Mouse (Mus musculus): ENCODE data around the gene Add1. TPM values are rescaled to one million over a fixed set of nuclear protein-coding genes. Genes with fewer than 3 reads are reported as not detected.

Add1 gene
- polyA plus RNA-seq, 1 experiment from 2014 or later = 279 TPM

DNA sequence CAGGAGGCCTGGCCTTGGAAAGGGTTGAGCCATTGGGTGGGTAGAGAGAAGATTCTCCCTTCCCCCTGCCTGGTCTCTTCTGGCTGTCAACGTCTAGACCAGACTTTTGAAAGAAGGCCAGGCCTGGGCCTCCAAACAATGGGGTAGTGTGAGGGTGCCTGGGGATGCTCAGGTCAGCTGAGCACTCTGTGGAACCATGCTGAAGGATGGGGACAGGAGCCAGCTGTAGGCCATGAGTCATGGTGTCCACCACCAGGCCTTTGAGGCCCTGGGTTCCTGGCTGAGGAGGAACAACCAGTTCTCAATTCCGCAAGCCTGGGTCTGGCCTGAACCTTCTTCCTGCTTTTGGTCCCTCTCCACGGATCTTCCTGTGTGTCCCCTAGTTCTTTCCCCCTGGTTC is 39.6 kb upstream of the Add1 start:
- POLR2A ChIA-PET = no interaction called here
- DNase-seq (ENCODE audit: low read depth, low spot score) (no peak), ATAC-seq (no peak)
- CTCF ChIA-PET = interaction anchor here (2.4 kb wide), 1 partner anchor 13 kb away, joined by 6 read pairs; no protein-coding TSS in a partner anchor
- in situ Hi-C loops (cut with MboI; ENCODE audit: low pct_unique_long_range_greater_than_20kb) = no loop called here
- no peaks in the 10 kb centered on the region for H3K27me3 ChIP-seq
- TF ChIP-seq CTCF (IDR thresholded peaks at IDR 0.05) = no peak

DNA sequence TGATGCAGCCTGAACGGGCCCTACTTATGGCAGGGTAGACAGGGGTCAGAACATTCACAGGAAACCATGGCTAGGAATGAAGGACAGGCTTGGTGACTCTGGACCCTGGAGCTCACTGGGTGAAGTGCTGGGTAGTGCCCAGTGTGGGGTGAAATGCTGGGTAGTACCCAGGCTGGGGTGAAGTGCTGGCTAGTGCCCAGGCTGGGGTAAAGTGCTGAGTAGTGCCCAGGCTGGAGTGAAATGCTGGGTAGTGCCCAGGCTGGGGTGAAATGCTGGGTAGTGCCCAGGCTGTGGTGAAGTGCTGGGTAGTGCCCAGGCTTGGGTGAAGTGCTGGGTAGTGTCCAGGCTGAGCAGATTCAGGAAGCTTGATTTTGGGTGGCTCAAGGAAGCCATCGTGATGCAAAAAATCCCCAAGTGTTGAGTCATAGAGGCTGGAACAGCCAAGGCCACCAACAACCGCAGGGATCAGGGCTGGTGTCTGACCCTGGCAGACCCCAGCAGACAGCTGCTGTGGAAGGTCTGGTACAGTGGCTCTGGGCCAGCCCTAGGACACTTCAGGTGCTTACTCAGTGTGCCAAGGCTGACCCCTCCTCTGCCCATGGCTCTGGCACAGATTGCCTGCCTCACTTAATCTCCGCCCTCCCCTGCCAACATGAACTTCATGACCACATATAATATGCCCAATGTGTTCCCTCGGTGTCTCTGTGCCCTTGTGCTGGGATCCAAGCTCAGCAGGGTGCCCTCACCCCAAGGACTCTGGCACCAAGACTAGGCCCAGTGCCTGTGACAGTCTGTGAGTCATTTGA is 38.5 kb upstream of the Add1 start:
- CTCF ChIA-PET = interaction anchor here (2.1 to 2.8 kb wide), 4 partner anchors 12 to 125 kb away, joined by 5 to 12 read pairs (median 7); partner anchors contain the start of genes Grk4, Mfsd10 and Nop14
- POLR2A ChIA-PET = no interaction called here
- in situ Hi-C loops (cut with MboI; ENCODE audit: low pct_unique_long_range_greater_than_20kb) = no loop called here
- DNase-seq (ENCODE audit: low read depth, low spot score) (peak; percentile 94), ATAC-seq (peak; percentile 81)
- no peaks in the 10 kb centered on the region for H3K27me3 ChIP-seq
- no peak for TF ChIP-seq CTCF (IDR thresholded peaks at IDR 0.05)

DNA sequence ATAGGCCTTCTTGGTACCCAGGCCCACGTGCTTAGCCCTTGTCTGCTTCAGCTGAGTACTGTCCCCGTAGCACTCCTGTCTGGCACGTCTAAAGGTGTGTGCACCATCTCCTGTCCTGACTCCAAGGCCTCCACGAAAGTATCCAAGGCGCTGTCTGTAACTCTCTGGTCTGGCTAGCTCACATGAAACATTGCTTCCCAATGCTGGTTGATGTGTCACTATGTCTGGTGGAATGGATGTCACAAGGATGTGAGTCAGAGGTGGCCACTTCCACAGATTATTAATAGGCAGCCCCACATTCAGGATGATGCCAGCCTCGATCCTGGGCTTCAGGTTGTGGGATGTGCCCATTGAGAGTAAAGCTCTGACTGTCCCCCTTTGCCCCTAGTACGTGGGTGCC is 37.6 kb upstream of the Add1 start:
- in situ Hi-C loops (cut with MboI; ENCODE audit: low pct_unique_long_range_greater_than_20kb) = no loop called here
- DNase-seq (ENCODE audit: low read depth, low spot score) = no peak
- no peaks in the 10 kb centered on the region for H3K27me3 ChIP-seq
- ChIA-PET POLR2A (interaction anchor here (0.7 to 0.8 kb wide), 2 partner anchors 12 to 27 kb away, joined by 3 read pairs; no protein-coding TSS in a partner anchor), CTCF (interaction anchor here (1.1 to 2.8 kb wide), 6 partner anchors 12 to 124 kb away, joined by 4 to 12 read pairs (median 6); partner anchors contain the start of genes Grk4, Mfsd10 and Nop14)
- no peak for TF ChIP-seq CTCF (IDR thresholded peaks at IDR 0.05)
- no peak for ATAC-seq

DNA sequence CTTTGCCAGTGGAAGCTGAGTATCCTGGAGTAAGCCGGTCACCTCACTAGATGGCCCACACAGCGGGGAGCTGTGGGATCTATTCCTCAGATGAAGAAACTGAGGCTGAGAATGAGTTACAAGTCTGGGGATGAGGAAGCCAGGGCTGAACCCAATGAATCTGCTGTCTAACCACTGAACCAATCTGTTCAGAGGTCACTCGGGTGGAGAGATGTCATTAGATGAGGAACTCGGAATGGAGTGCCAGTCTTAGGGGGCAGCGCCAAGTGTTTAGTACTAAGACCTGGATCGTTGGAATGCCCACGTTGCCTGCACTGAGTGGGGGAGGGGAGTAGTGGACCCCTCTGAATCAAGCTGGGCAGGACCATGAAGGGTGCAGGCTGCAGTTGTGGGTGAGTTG is 35.4 kb upstream of the Add1 start:
- ATAC-seq = no peak
- no peak for TF ChIP-seq CTCF (IDR thresholded peaks at IDR 0.05)
- CTCF ChIA-PET = interaction anchor here (1.7 to 1.8 kb wide), 2 partner anchors 9 to 10 kb away, joined by 5 read pairs; no protein-coding TSS in a partner anchor

DNA sequence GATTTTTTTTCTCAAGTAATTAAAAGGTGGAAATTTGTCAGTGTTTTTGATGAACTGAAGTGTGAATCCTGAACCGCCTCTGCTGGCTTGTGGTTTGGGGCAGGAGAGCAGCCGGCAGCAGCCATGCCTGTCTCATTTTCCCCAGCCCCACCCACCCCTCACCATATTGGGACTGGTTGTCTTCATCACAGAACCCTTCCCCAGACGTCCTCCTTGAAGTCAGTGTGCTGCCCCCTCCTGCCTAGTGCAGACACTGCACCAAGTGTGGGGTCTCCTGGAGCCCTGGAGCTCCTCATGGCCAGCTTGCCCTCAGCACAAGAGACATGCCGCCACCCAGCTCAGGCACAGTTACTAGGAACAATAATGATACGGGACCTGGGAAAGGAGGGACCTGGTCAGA is 34.9 kb upstream of the Add1 start:
- H3K27me3 ChIP-seq = no peaks in the 10 kb centered on the region
- DNase-seq (ENCODE audit: low read depth, low spot score) (no peak), ATAC-seq (no peak)
- ChIA-PET CTCF (interaction anchor here (0.8 to 1.8 kb wide), 4 partner anchors 9 to 513 kb away, joined by 3 to 5 read pairs (median 4); no protein-coding TSS in a partner anchor), POLR2A (interaction anchor here (0.9 kb wide), 1 partner anchor 25 kb away, joined by 3 read pairs; the partner anchor contains the start of gene Tnip2)
- TF ChIP-seq CTCF (IDR thresholded peaks at IDR 0.05) = no peak
- in situ Hi-C loops (cut with MboI; ENCODE audit: low pct_unique_long_range_greater_than_20kb) = no loop called here

More for the DNA sequence above, 35.4 kb upstream of the Add1 start:
- in situ Hi-C loops (cut with MboI; ENCODE audit: low pct_unique_long_range_greater_than_20kb) = no loop called here
- POLR2A ChIA-PET = no interaction called here
- H3K27me3 ChIP-seq = no peaks in the 10 kb centered on the region
- DNase-seq (ENCODE audit: low read depth, low spot score) = no peak

DNA sequence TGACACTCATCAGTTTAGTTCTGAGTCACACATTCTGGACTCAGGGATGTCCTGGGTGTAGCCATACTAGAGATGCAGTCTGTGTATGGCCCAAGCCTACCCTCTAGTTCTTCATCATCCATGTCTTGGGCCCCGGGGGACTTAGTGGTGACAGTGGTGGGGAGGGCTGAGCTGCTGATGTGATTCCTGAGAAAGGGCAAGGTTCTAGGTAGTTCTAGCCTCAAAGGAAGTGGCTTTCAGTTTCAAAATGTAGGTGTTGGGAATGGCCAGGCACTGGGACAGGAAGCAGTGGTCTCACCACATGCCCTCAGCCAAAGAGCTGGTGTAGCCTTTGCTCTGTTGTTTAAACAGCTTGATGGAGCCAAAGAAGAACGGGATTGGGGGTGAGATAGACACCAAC is 34.3 kb upstream of the Add1 start:
- CTCF ChIA-PET = interaction anchor here (0.8 to 1.8 kb wide), 4 partner anchors 9 to 512 kb away, joined by 3 to 5 read pairs (median 4); no protein-coding TSS in a partner anchor
- H3K27me3 ChIP-seq = no peaks in the 10 kb centered on the region
- DNase-seq (ENCODE audit: low read depth, low spot score) (no peak), ATAC-seq (no peak)
- TF ChIP-seq CTCF (IDR thresholded peaks at IDR 0.05) = no peak
- POLR2A ChIA-PET = interaction anchor here (0.9 kb wide), 1 partner anchor 25 kb away, joined by 3 read pairs; the partner anchor contains the start of gene Tnip2
- in situ Hi-C loops (cut with MboI; ENCODE audit: low pct_unique_long_range_greater_than_20kb) = no loop called here

DNA sequence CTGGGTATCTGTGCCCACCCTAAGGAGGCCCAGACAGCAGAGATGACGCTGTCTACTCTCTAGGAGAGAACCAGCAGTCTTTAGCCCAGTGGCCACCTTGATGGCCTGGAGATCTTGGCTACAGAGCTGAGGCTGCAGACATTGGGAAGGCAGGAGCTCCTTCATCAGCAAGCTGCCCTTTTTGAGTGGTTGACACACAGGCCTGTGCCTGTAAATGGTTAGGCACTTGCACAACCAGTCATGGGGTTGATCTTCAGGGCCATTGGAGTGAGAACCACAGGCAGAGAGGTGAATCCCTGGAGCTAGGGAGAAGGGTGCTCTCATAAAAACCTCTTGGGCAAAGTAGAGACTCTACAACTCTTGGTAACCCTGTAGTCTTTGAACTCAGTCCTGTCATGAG is 31.3 kb upstream of the Add1 start:
- CTCF ChIA-PET = interaction anchor here (0.7 kb wide), 1 partner anchor 91 kb away, joined by 3 read pairs; no protein-coding TSS in a partner anchor
- H3K27me3 ChIP-seq = no peaks in the 10 kb centered on the region
- POLR2A ChIA-PET = interaction anchor here (0.6 to 1.1 kb wide), 2 partner anchors 94 to 248 kb away, joined by 3 to 4 read pairs; partner anchors contain the start of gene Mfsd10
- DNase-seq (ENCODE audit: low read depth, low spot score) (no peak), ATAC-seq (no peak)
- no peak for TF ChIP-seq CTCF (IDR thresholded peaks at IDR 0.05)
- in situ Hi-C loops (cut with MboI; ENCODE audit: low pct_unique_long_range_greater_than_20kb) = no loop called here

DNA sequence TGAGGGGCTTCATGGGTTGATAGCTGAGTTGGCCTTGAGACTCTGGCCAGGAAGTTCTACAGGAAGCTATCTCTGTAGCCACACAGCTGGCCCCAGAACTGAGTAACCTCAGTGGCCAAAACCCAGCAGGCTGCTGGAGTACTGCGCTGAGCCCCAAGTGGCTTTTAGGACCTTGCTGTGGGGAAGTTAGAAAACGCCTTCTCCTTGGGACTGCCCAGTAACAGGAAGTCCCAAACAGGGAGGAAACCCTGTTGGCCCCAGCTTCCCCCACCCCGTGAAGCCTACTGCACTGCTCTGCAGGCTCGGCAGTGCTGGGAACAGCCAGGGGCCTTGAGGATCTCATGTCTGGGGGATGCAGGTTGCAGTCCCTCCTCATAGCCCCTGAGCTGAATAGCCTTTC is 30.4 kb upstream of the Add1 start:
- TF ChIP-seq CTCF (IDR thresholded peaks at IDR 0.05) = no peak
- no peak for ATAC-seq
- DNase-seq (ENCODE audit: low read depth, low spot score) = no peak
- in situ Hi-C loops (cut with MboI; ENCODE audit: low pct_unique_long_range_greater_than_20kb) = no loop called here
- POLR2A ChIA-PET = interaction anchor here (1.1 kb wide), 1 partner anchor 93 kb away, joined by 3 read pairs; the partner anchor contains the start of gene Mfsd10
- CTCF ChIA-PET = interaction anchor here (0.8 kb wide), 1 partner anchor 13 kb away, joined by 3 read pairs; no protein-coding TSS in a partner anchor
- no peaks in the 10 kb centered on the region for H3K27me3 ChIP-seq

DNA sequence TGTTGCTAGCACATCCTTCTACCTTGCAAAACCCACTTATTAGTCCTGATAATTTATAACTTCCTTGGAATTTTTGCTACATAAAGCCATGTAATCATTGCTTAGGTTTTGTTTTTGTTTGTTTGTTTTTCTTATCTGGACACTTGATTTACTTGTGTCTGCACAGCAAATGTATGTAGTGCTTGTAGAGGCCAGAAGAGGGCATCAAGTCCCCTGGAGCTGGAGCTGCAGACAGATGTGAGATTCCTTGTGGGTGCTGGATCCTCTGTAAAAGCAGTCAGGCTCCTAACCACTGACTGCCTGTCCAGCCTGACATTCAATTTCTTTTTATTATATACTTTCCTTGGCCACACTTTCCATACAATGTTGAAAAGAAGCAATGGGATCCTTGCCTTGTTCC is 26.1 kb upstream of the Add1 start:
- DNase-seq (ENCODE audit: low read depth, low spot score) (no peak), ATAC-seq (no peak)
- ChIA-PET CTCF (interaction anchor here (1.0 to 2.3 kb wide), 9 partner anchors 8 to 112 kb away, joined by 3 to 12 read pairs (median 4); partner anchors contain the start of gene Nop14), POLR2A (interaction anchor here (1.1 kb wide), 1 partner anchor 11 kb away, joined by 3 read pairs; no protein-coding TSS in a partner anchor)
- no peak for TF ChIP-seq CTCF (IDR thresholded peaks at IDR 0.05)
- in situ Hi-C loops (cut with MboI; ENCODE audit: low pct_unique_long_range_greater_than_20kb) = no loop called here
- H3K27me3 ChIP-seq = no peaks in the 10 kb centered on the region

DNA sequence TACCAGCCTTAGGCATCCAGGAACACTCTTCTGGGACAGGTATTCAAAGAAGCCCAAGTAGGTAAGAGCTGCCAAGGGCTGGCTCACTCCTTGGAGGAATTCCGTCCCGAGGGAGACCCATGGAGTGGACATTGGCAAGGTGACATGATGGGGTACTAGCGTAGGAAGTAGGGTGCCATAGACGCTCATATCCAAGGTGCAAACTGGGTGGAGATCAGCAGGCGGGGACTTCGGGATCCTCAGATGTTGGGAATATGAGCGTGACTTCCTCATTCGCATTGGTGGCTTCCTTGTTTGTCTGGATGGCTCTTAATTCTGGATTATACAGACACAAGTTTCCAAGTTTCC is 24.4 kb upstream of the Add1 start:
- H3K27me3 ChIP-seq = no peaks in the 10 kb centered on the region
- CTCF ChIA-PET = interaction anchor here (1.1 kb wide), 1 partner anchor 39 kb away, joined by 3 read pairs; no protein-coding TSS in a partner anchor
- ATAC-seq (peak; percentile 10), DNase-seq (ENCODE audit: low read depth, low spot score) (no peak)
- POLR2A ChIA-PET = interaction anchor here (1.0 kb wide), 1 partner anchor 111 kb away, joined by 3 read pairs; the partner anchor contains the start of genes Grk4 and Nop14
- no peak for TF ChIP-seq CTCF (IDR thresholded peaks at IDR 0.05)
- in situ Hi-C loops (cut with MboI; ENCODE audit: low pct_unique_long_range_greater_than_20kb) = no loop called here
